Mouse (Mus musculus): ENCODE data around the gene Tnrc6a.

Gene Tnrc6a

DNA sequence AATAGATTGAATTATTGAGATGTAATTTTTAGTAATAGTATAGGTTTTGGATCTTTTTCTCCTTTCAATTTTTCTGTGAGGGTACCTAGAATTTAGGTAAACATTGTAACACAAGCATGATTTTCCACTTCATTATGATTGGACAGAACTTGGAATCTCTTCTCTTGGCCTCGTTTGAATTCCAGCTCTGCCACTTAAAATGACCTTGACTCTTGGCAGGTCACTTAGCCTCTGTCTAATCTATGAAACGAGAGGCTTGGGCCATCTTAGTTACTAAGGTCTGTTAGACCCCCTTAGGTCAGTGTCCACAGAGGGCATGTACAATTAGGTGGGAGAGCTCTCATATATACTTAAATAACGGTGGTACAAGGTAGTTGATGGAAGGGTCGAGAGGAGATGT lies 2.4 kb downstream of the Tnrc6a start:
- DNase-seq: no peak

DNA sequence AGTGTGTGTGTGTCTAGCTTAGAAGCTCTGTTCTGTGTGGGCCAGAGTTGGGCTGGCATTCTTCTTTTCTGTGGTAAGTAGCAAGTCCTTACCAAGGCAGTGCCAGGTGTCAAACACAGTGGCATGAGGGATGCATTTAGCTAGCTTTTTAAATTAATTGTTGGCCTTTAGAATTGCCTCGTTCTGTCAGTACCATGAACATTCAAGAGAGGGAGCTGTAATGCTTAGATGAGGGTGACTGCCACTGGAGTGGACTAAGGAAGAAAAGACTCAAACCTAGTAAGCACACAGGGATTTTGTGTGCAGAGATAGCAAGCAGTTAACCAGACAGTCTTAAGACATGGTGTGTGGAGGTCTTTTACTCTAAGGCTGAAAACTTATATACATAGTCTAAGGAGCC lies 3.6 kb downstream of the Tnrc6a start:
- DNase-seq: no peak

DNA sequence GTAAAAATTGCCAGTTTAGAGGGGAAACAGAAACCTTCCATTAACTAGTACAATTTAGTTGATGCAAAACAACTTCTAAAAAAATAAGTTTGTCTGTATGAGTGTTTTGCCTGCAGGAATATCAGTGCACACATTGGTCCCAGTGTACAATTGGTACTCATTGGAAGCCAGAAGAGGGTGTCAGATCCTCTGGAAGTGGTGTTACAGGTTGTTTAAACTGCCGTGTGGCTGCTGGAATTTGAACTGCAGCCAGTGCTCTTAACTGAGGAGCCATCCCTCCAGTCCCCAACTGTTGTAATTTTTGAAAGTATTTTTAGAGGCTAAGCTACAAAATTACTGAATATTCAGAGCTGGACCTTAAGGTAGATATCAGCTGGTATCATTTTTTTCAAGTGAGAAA lies 4.3 kb downstream of the Tnrc6a start:
- DNase-seq: no peak

DNA sequence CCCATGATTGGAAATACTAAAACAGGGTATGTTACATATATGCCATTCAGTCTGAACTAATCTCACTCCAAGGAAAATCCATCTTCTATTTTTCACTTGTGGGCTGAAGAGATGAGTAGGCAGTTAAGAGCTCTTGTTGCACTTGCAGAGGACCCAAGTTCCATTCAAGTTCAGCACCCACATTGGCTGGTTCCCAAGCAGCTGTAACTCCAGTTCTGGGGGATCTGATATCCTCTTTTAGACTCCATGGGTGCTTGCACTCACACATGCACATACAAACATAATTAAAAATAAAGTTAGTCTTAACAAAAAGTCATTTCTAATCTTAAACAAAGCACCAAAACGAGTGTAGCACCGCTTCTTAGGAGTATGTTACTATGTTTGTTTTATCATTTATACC lies 5.4 kb downstream of the Tnrc6a start:
- DNase-seq: no peak

DNA sequence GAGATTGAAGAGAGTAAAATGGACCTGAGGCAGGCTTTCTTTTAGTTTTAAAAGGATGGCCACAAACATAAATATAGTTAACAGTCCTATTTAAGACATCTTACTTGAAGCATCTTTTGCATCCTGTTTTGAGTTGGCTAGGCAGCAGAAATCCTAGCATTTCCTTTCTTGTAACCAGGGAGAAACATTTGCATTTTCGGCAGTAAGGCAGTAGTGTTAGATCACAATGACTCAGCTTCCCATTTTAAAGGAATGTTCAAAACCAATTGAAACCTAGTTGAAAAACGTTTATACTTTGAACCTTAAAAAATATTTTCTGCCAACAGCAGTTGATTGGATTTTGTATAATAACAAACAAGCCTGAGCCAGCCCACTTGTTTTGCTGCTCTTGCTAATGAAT lies 6.5 kb downstream of the Tnrc6a start:
- DNase-seq: no peak

DNA sequence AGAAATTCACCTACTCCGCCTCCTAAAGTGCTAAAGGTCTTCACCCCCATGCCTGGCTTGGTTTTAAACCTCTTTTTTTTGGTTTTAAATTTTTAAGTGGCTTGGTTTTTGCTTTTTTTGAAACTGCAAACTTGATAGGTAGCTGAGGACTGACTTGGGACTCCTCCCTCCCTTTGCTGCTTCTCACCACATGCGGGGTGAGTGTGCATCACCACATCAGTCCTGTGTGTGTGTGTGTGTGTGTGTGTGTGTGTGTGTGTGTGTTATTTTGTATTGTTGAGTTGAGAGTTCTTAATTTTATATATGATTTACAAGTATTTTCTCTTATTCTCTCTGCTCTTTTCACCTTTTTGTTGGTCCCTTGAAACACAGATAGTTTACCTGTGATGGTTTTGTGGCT lies 8.7 kb downstream of the Tnrc6a start:
- DNase-seq: no peak

DNA sequence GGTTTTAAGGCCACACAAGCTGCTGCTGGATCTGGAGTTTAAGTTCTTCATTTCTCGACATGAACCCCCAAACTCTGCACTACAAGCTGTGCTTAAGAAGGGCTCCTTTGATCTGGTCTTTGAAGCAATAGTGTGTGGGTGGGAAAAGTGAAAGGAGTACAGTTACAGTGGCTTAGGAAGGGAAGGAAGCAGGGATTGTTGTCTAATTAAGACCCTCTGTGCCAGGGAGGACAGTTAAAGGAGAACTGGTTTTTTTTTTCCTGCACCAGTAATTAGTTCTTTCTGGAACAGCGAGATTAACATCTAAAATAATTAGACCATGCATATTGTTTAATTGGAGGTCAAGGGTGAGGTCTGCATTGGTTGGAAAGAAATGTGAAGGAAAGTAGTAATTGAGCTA lies 11.2 kb downstream of the Tnrc6a start:
- no peak for DNase-seq

DNA sequence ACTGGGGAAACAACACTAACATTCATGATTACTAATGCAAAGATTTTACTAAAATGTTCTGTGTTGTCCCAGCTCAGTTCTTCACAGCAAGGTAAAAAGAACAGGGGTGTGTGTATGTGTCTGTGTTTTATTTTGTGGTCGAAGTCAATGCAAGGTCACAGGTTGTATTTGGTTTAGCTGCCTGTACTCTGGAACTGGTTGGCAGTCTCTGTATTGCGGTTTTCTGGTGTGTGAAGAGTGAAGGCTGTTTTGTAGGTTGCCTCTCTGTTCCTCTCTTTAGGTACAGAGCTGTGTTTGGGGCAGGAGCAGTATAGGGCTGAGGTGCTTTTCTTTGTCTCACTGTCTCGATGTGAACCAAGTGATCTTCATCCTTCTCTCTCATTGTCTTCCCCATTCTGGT lies 12.0 kb downstream of the Tnrc6a start:
- DNase-seq: no peak

DNA sequence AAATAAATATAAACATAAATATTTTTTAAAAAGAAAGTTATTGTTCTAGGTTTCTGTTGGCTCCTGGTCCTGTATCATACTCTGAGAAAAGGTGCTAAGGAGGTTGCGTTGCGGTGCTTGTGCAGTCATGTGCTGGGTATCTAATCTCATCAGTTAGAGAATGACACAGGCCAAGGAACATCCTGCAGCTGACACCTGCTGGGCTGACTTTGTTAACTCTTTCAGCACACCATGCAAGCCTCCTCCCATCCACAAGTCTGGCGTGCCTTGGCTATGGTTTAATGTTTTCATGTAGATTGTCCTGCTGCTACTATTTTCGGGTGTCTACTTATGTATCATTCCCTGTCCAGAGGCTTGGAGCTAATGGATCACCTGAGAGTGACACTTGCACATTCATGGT lies 14.3 kb downstream of the Tnrc6a start:
- DNase-seq: no peak

DNA sequence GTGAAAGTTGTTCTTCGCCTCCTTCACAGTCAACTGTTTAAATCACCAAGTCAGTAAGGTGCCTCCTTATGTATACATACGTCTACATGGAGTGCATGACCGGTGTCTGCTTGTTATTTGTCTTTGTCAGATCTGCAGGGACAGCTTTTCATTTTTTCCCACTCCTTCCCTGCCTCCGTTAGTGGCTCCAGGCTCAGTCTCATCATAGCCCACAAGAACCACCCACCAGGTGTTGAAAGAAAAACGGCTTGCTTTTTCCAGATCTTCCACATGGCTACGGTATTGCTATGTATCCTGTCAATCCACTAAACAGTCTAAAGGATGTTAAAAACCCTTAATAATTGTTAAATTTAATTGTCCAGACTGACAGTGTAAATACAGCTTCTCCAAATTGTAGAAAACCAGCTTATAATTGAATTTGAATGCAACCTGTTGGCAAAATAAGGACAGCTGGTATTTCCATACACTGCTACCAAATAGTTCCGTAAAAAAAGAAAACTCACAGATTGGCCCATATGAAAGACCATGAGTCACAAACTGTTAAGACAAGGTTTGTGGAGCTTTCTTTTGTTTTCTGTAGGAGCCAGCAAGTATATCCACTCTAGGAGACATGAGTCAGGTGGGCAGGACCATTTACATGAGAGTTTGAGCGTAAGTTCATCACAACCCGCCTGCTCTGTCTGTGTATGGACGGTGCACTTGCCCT lies 22.6 kb downstream of the Tnrc6a start:
- no peak for DNase-seq

DNA sequence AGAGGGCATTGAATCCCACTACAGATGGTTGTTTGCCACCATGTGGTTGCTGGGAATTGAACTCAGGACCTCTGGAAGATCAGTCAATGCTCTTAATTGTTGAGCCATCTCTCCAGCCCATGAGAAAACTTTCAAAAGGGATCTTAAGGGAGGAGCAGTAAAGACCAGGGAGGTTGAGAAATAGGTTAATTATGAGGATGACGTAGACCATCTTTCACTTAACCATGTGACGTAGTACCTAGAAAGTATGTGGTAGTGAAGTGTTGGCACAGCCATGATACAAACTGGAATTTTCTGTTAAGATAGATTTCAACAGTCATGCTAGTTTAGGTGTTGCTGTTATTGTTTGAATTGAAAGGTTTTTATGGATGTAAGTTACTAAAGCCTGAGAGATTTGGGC lies 24.1 kb downstream of the Tnrc6a start:
- DNase-seq: no peak

DNA sequence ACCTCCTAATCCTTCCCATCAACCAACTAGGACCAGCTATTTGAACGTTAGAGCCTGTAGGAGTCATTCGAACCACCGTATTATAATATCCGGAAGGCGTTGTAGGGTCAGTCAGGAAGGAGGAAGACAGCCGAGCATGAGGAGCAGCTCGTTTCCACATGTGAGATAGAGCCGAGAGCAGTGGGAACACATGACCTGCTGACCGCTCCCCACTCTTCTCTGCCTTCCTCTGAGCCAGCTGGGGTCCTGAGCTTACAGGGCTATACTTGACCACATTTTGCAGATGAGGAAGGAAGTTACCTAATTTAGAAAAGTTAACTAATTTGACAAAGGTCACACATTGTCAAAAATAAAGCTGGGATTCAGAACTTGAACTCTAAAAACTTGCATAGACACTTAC lies 25.2 kb downstream of the Tnrc6a start:
- DNase-seq: no peak

DNA sequence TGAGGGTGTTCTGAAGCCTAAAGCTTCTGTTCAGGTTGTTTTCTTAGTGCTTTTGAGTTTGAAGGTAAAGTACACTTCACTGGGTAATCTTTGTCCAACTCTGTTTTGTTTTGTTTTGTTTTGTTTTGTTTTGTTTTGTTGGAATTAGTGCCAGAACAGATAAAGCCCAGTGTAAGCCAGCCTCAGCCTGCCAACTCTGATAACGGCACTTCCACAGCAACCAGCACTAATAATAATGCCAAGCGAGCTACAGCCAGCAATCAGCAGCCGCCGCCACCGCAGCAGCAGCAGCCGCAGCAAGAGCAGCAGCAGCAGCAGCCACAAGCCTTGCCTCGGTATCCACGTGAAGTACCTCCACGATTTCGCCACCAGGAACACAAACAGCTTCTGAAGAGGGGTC lies 38.7 kb downstream of the Tnrc6a start:
- no peak for DNase-seq

DNA sequence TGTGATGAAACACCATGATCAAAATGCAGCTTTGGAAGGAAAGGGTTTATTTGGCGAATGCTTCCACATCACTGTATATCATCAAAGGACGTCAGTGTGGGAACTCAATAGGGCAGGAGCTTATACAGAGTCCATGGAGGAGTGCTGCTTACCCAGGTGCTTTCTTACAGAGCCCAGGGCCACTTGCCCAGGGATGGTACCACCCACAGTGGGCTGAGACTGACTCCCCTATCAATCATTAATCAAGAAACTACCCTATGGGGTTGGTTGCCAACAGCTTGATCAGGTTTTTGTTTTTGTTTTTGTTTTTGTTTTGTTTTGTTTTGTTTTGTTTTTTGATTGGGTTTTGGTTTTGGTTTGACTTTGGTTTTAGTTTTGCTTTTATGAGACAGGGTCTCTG lies 43.8 kb downstream of the Tnrc6a start:
- DNase-seq: no peak

DNA sequence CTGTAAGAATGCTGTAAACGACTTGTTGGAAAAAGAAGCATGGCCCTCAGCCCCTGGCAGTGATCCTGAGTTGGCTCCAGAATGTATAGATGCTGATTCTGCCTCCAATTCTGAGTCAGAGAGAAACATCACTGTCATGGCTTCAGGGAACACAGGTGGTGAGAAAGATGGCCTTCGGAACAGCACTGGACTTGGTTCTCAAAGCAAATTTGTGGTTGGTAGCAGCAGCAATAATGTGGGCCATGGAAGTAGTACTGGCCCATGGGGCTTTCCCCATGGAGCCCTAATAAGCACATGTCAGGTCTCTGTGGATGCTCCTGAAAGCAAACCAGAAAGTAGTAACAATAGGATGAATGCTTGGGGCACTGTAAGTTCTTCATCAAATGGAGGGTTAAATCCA lies 45.9 kb downstream of the Tnrc6a start:
- DNase-seq: no peak

DNA sequence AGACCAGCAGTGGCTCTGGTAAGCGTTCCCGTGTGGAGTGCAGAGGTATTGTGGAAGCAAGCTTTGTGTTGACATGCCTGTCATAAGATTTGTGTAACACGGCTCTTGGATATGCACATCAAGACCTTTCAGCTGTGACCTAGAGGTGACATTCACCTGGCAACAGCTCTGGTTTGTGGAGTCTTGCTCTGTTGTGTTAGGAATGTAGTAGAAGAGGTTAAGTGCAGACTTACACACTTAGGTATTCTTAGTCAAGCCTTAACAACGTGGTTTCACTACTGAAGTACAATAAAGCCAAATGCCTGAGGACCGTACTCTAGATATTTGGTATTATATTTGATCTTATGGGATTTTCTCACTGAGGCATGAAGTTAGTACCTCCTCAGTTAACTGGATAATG lies 48.4 kb downstream of the Tnrc6a start:
- DNase-seq: no peak

DNA sequence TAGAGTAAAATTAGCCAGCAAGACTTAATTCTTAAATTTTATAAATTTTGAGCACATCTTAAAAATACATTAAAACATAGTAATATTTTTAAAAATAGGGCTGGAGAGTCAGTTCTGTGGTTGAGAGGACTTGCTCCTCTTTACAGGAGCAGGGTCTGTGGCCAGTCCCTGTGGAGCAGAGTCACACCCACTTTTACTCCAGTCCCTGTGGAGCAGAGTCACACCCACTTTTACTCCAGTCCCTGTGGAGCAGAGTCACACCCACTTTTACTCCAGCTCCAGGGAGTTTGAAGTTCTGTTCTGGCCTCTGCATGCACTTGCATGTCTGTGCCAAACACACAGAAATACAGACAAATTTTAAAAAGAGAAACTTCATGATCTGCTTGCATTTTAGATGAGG lies 53.5 kb downstream of the Tnrc6a start:
- DNase-seq: no peak

DNA sequence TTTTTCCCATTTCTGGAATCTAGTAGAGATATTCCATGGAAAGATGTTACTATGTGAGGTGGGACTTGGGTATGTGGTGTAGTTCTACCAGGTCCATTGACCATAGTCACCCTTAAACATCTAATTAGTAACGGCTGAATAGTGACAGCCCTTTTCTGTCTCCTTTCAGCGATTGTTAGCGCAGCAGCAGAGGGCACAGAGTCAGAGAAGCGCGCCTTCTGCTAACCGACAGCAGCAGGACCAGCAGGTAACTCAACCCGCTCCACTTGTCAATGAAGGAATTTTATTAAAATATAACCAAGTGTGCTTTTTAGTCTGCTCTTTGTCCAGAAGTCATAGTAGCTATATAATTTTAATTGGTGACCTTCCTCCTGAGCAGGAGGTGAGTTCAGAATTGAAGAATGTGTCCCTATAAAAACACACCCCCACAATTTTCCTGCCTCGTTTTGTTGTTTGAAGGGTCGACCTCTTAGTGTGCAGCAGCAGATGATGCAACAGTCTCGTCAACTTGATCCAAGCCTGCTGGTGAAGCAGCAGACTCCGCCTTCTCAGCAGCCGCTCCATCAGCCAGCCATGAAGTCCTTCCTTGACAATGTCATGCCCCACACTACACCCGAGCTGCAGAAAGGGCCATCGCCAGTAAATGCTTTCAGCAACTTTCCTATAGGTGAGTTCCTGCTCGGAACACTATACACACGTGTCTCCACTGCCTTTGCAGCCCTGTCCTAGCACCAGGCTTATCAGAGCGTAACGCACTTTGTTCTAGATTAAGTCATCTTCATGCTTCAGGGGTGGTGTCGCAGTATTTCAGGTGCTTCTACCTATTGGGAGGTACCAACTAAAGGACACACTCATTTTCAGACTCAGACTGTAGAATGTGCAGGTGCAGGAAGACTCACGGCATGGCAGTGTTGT lies 58.4 kb downstream of the Tnrc6a start:
- DNase-seq: no peak

DNA sequence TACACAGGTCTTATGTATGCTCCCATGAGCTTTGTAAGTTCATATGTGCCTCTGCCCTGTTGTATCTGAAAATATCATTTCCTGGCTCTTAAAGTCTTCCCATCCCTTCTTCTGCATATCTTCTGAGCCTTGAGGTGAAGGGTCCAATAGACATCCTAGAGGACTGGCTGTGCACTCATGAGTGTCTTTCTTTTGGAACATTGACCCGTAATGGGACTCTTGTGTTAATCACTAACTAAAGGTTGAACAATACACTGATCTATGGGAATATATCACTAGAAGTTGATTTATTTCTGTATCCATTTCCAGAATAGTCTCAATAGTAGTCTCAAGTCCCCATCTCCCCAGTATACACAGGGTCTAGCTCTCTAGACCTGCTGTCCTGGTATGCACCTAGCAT lies 61.2 kb downstream of the Tnrc6a start:
- no peak for DNase-seq

DNA sequence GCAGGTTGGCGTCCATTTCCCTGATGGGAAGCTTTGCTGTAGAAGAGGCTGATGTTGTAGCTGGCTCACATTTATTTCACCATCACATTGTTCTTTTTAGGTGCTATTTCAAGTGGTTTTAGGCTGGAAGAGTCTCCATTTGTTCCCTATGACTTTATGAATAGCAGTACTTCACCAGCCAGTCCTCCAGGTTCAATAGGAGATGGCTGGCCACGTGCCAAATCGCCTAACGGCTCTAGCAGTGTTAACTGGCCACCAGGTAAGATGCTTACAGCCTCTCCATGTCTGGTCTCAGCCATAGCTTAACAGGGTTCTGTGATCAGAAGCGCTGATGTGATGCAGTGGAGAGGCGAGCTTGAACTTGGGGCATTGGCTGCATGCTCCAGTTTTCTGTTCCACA lies 62.8 kb downstream of the Tnrc6a start:
- DNase-seq: no peak

DNA sequence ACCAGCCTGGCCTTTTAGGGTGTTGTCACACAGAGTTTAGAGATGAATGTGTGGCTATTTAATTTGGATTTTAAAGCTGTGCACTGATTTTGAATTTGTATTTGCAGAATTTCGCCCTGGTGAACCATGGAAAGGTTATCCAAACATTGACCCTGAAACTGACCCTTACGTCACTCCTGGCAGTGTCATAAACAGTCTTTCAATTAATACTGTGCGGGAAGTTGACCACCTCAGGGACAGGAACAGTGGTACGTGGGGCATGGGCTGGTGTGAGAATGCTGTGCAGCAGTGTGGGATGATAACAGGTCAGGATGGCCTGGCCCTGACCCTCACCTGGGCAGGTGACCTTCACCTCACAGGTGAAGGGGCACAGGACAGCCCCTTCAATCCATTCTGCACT lies 63.6 kb downstream of the Tnrc6a start:
- DNase-seq: no peak

DNA sequence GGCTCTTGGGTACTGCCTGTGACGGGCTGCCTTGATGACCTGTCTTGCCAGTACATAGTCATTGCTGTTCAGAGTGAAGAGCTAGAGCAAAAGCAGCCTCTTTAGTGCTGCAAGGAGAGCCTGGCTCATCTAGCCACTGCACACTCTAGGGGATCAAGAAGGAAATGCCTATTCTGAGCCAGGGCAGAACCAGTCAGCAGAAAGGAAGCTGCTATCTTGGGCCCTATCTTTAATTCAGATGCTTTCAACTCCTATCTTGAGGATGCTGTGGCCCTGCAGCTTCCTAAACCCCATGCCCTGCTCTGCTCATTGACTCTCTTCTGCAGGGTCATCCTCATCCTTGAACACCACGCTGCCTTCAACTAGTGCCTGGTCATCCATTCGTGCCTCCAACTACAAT lies 64.8 kb downstream of the Tnrc6a start:
- DNase-seq: no peak

DNA sequence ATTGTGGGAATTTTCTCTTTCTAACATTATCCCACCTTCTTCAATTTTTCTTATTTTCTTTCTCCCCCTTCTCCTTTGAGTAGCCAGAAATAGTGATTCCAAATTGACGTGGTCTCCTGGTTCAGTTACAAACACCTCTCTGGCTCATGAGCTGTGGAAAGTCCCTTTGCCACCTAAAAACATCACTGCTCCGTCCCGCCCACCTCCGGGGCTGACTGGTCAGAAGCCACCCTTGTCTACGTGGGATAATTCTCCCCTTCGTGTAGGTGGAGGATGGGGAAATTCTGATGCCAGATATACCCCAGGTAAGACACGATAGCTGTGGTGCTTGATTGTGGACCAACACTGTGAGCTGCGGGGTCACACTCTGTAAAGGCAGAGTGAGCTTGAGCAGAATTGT lies 66.1 kb downstream of the Tnrc6a start:
- DNase-seq: no peak

DNA sequence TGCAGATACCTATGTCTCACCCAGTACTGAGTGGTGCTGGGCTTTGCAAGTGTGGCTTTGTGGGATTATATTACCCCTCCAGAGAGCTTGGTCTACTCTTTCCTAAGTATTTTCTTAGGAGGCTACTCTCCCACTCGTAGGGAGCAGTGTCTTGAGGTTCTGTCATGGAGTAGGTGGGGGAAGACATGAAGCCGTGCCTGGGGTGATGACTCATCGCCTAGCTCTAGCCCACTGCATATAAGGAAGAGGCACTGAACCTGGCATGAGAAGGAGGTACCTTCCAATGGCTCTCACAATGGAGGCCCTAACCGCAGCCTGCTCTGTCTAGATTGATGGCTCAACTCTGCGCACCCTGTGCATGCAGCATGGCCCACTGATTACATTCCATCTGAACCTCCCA lies 68.0 kb downstream of the Tnrc6a start:
- DNase-seq: no peak

DNA sequence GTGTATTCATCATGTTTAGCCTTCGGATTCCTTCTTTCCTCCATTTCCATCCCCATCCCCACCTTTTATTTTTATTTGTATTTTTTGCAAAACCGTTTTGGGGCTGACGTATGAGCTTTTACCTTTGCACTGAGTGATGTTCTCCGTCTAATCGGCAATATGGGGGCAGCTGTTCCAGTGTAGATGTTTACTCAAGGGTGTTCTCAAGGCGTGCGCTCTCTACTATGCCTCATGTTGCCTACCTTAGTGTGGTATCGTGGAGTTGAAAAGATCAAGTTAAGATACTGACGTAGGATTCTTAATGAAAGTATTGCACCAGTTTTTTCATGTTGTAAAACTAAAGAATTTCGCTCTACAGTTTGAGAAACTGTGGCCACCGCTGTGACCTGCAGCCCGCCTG lies 69.5 kb downstream of the Tnrc6a start:
- no peak for DNase-seq
